Mouse (Mus musculus) retina, adult 2 months (tissue): Measurements from ENCODE around the gene 2410141K09Rik.
"Not testable (repeated sequence)": the region's sequence is repeated elsewhere in the genome, so short reads cannot be mapped to it uniquely, and the experiment has no call there.

Experiments used
- DNase-seq: peaks from one replicate; pipeline ENCODE4 v3.0.0-alpha.2; 2012; ENCODE audit warnings: low read depth, low spot score

Gene 2410141K09Rik

GRCm38 (mm10) chr13:66441018-66441417, at the start of gene 2410141K09Rik:
TSS of gene 2410141K09Rik (minus strand) at chr13:66441118.
- not testable (repeated sequence) for DNase-seq

- DNase-seq: not testable (repeated sequence)
Observed at GRCm38 (mm10) chr13:66426858-66427257, 14.1 kb downstream of the 2410141K09Rik start.

- not testable (repeated sequence) for DNase-seq
Observed at GRCm38 (mm10) chr13:66414962-66415361, 26.0 kb downstream of the 2410141K09Rik start.
